Mouse (Mus musculus) liver, adult 2 months (tissue): ENCODE results near the gene Ccdc180.

Source experiments
- CTCF ChIP-seq: fragments of 200-500 bp; IDR thresholded peaks from 2 replicates; pipeline ENCODE4 v1.5.1; 2011; ENCODE audit warnings: low read depth, low read length, control low read depth
- POLR2A ChIP-seq: fragments of 200-500 bp; IDR thresholded peaks from 2 replicates; pipeline ENCODE4 v1.6.1; 2011; ENCODE audit warnings: low read length, control low read depth; ENCODE audit not compliant: insufficient read depth; ENCODE audit errors: extremely low read depth

GRCm38 (mm10) chr4:45924011-45924410, 33.9 kb downstream of the Ccdc180 start:
- TF ChIP-seq POLR2A (no peak), CTCF (no peak)
